Mouse (Mus musculus) spleen, adult 2 months (tissue): Measurements from ENCODE around the gene Poc1a.

Experiments used
- CTCF ChIP-seq: fragments of 200-500 bp; IDR thresholded peaks from 2 replicates; pipeline ENCODE4 v1.5.1; 2011; ENCODE audit warnings: mild to moderate bottlenecking, inconsistent platforms; ENCODE audit not compliant: insufficient read depth, insufficient read length, insufficient replicate concordance; ENCODE audit errors: extremely low read depth
- POLR2A ChIP-seq: fragments of 200-500 bp; IDR thresholded peaks from 2 replicates; pipeline ENCODE4 v1.6.1; 2011; ENCODE audit warnings: low read depth, low read length, inconsistent platforms

DNA sequence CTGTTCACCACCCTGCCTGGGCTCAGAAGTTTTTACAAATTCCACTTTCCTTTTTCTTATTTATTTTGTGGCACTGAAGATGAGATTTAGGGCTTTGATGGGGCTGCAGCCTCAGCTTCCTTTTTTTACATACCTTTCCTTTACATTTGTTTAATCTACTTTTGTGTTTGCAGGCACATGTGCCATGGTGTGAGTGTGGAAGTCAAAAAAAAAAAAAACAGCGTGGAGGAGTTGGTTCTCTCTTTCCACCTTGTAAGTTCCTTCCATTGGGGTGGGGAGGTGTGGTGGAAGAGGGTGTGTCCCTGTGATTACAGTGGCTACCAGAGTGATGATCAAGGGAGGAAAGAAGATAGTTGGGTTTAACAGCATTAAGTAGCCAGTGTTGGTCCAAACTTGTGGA lies 5.1 kb upstream of the Poc1a start:
- TF ChIP-seq CTCF (no peak), POLR2A (no peak)
